Mouse (Mus musculus) hematopoietic stem cell, adult 5-6 weeks (primary cell): Measurements from ENCODE around the gene Coro7. TPM values are rescaled to one million over a fixed set of nuclear protein-coding genes. Genes with fewer than 3 reads are reported as not detected.
A peak's percentile ranks its signal among the peaks of the same experiment; 100 is the strongest.
"Not testable (repeated sequence)": the region's sequence is repeated elsewhere in the genome, so short reads cannot be mapped to it uniquely, and the experiment has no call there.

Experiments
- ATAC-seq, 2 experiments: fragments of 125-278 bp in 1 of 2; replicated peaks in 1 of 2; 2 replicates each; pipeline ENCODE4 v1.8.0; 2016 to 2017; ENCODE audit warnings: inconsistent platforms in 2 of 2, mild to moderate bottlenecking in 2 of 2, moderate number of reproducible peaks in 2 of 2, low read depth in 1 of 2, moderate TSS enrichment in 1 of 2; ENCODE audit not compliant: low FRiP score in 2 of 2, poor library complexity in 2 of 2, severe bottlenecking in 2 of 2, insufficient read depth in 1 of 2, low TSS enrichment in 1 of 2
- total RNA-seq: library from RNA; stranded (forward); fragments of 172-1452, 232-1000 nt; gene quantifications from 2 replicates; pipeline ENCODE4 v1.2.3, GENCODE M21; 2017

Gene Coro7
- total RNA-seq, result 65.0 and 67.3 TPM in 2 replicates

DNA sequence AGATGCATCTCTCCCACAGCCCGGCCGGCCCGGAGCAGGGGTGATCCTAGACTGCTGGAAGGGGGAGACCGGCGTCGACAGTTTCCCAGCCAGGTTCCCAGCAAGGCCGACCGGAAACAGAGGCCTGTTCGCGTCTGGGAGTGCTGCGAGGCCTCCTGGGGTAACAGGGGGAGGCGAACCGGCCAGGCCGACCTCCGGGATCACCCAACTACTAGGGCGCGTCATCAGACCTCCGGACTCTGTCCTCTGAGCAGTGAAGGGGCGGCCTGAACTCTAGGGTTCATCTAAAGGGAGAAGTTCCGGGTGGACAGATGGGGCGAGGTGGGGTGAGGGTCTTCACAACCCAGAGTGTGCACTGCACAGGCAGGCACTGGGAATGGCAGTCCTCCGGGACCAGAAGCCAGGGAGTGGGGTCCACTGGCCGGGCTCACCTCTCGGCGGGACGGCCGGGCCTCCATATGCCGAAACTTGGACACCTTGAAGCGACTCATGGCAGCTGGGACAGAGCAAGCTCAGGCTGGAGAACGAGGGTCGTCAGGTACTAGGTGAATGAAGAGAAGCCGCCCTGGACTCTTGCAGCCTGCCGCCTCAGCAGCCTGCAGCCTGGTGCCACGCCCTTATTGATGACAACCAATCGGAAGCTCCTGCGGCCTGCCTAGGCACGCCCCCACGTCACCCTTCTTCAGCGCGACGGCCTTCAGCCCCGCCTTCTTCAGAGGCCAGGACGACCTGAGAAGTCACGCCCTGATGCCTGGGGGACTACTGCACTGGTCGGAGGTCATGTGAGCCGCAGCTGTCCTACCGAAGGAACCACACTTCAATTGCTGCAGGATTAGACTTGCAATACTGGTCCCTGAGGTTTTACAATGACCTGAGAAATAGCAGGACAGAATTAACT, at the start of gene Coro7:
TSS of gene Coro7 (minus strand) at position 657 of the 898 bp plus-strand sequence.
- ATAC-seq, result peak; percentile 89 to 91

DNA sequence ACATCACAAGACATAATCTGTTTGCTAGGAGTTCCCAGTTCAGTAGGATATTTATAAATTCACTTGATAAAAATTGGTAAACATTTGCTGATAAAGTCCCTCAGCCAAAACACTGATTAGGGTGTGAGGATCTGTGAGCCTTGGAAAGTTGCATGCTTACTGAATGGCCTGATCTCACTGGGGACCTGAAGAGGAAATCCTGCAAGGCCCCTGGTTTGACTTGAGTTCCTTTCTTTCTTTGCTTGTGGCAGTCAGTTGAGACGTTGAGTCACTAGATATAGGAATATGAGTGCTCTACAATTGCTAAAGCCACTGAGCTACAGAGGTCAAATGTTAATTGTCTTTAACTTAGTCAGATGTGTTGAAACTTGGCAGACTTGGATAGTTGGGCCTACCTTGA, 48.4 kb upstream of the Coro7 start:
- no peak for ATAC-seq

GRCm38 (mm10) chr16:4727526-4727925, 47.9 kb upstream of the Coro7 start:
- ATAC-seq, result no peak

GRCm38 (mm10) chr16:4726528-4727128, 47.1 kb upstream of the Coro7 start:
- ATAC-seq, result peak; percentile 5 to 7; a peak in 1 of 4 replicates

GRCm38 (mm10) chr16:4725780-4726527, 46.4 kb upstream of the Coro7 start, which contains the start of gene Hmox2:
TSS of gene Hmox2 (plus strand) at chr16:4726361.
- ATAC-seq, result peak; percentile 86 to 94

DNA sequence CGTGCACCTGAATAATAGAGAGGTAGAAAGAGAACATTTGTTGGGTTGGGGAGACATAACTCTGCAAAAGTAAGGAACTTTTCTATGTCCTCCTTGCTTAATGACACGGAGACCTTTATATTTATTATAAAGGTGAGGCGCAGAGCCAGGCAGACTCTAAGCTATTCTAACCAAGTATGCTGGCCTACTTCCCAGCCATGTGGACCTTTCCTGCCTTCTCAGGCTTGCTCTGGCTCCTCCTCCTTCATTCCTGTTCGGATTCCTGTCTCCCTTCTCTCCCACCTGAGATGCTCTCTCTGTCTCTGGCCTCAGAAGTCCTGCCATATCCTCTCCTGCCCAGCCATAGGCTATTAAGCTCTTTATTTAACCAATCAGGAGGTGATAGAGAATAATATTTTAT, 45.7 kb upstream of the Coro7 start:
- no peak for ATAC-seq

- ATAC-seq, result no peak
Observed at GRCm38 (mm10) chr16:4722915-4723209, 43.3 kb upstream of the Coro7 start.

DNA sequence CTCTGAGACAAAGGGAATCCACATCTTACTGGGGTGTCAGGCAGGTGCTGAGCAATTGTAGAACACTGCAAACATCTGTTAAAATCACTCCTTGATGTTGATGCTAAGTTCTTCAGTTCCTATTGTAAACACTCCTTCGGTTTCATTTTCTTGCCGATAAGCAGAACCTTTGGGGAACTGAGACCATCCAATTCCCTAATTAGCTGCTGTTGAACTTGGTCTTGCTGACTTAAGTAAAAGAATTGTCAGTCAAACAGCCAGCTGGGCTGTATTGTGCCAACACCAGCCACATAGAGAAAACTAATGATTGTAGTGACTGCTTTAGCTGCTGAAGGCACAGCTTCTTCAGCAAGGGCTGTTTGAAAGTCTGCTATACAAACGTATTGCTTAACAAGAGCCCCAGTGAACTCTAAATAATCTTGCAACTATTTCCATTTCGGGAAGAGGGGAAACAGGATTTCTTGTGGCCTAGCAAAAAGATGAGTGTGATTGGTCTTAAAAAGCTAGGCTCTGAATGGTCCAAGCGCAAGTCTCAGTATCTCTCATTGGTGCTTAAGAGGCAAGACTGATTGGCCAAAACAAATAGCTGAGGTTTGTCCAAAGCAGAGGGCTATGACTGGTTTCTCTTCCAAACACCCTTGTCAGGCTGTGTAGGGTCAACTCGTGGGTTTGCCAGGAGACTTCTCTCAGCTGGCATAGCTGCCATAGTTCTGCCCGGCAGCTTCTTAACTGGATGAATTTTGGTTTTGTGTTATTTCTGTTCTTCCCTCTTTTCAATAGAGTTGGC, 42.7 kb upstream of the Coro7 start:
- ATAC-seq, result no peak

- ATAC-seq, result peak; percentile 74 to 92
Observed at GRCm38 (mm10) chr16:4718753-4719518, 39.4 kb upstream of the Coro7 start, which contains the start of gene Nmral1. TSS of gene Nmral1 (minus strand) at chr16:4719356.

DNA sequence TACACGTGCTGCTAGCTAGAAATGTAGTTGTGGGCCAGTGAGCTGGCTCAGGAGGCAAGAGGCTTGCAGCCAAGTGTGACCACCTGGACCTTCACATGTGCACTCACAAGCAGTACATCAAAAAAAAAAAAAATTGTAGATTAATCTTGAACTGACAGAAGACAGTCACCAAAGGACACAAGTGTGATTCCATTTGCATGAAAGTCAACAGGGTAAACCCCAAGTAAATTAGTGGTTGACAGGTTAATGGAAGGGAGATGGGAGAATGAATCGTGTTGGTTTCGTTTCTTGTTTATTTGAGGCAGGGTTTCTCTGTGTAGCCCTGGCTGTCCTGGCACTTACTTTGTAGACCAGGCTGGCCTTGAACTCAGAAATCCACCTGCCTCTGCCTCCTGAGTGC, 38.3 kb upstream of the Coro7 start:
- no peak for ATAC-seq

DNA sequence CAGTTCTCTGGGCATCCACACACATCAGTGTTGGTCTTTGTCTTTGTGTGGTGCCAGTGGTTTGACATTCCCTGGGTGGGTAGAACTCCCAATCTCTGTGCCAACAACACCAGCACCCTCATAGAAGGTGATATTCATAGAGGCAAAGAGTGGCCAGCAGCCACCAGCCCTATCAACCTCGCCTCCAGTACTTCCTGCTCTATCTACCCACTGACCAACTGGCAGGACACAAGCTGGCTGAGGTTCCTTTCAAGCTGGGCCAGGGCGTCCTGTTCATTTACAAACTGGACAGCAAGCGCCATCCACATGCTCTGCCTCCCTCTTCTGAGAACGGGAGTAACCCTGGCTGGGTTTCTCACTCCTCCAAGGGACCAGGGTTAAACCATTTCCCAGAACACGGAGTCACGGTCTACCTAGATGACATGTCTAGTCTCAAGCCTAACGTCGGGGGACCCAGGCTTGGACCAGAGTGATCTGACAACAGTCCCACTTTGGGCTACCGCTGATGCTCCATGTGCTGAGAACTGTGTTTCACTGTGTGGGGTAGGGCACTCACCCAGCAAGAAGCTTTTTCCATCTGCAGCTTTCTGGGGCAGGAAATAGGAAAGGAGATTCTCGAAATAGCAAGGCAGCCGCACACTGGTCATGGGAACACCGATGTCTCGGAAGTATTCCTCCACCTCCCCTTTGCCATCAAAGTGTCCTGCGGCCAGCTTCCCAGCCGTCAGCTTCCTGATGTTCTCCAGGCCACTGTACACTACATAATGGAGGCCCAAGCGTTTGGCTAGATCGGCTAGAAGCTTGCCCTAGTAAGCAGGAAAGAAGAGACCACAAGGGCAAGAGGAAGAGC, 34.5 kb upstream of the Coro7 start:
- no peak for ATAC-seq

DNA sequence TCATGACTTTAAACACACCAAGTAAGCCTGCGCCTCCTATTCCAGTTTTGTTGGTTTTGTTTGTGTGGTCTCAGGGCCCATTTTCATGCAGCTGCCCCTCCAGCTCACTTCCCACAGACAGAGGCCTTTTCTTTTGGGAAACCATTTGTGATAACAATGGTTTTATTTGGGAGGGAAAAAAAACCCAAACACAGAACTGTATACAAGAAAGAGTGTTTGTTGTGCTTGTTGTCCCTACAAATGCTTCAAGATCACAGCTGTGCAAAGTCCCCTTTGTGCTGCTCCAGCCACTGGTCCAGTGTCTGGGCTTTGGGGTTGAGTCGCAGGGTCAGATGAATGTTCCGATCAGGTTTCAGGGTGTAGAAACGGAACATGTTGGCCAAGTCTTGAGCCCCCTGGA, 31.6 kb upstream of the Coro7 start:
- ATAC-seq, result no peak

DNA sequence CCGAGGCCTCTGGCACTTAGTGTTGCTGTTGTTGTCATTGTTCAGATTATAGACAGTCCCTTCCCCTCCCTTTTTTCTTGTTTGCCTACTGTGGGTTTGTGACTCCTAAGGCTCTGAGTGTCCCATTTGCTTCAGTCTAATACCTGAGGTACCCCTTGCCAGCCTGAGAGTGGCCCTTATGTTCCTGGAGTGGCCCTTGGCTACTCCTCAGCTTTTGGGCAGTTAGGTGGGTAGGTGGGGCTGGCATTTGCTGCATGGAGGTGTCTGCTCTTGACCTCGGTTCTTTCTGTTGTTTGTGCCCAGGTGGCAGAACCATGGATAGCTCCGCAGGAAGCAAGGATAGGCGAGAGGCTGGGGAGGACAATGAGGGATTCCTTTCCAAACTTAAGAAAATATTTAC, 26.0 kb upstream of the Coro7 start:
- no peak for ATAC-seq

GRCm38 (mm10) chr16:4702646-4703045, 23.1 kb upstream of the Coro7 start:
- ATAC-seq, result no peak

DNA sequence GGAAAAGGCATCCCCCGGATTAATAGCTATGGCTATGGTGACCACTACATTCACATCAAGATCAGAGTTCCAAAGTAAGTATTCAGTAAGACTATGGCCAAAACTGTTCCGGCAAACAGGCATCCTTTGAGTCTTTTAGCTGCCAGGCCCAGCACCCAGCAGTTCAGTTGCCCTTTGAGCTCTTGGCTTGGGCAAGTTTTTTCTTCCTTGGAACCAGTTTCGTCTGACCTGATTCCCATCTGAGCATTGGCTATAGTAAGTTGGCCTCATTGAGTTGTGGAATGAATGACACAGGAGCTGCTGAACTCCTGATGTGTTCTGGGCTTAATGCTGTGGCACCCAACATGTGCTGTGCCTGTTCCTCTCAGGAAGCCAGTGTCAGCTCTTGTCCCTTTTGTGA, 21.6 kb upstream of the Coro7 start:
- ATAC-seq, result no peak

DNA sequence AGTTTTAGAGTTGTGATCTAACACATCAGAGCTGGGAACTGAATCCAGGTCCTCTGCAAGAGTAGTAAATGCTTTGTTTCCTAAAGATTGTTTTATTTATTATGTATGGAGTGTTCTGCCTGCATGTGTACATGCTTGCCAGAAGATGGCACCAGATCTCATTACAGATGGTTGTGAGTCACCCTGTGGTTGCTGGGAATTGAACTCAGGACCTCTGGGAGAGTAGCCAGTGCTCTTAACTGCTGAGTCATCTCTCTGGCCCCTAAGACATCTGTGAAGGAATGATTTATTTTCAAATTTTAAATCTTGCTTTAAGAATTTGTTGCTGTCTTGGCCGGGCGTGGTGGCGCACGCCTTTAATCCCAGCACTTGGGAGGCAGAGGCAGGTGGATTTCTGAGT, 9.8 kb upstream of the Coro7 start:
- not testable (repeated sequence) for ATAC-seq
